Mouse (Mus musculus): ENCODE data around the gene Acrbp.

Acrbp gene

GRCm38 (mm10) chr6:125104223-125104622 is 54.7 kb downstream of the Acrbp start:
- DNase-seq: peak; percentile 90

GRCm38 (mm10) chr6:125107705-125108104 is 58.2 kb downstream of the Acrbp start:
- DNase-seq: no peak

GRCm38 (mm10) chr6:125109371-125109770 is 59.9 kb downstream of the Acrbp start:
- peak; percentile 79 for DNase-seq

GRCm38 (mm10) chr6:125110927-125111326 is 61.4 kb downstream of the Acrbp start:
- peak; percentile 90 for DNase-seq

- no peak for DNase-seq
Measured at GRCm38 (mm10) chr6:125112553-125112952, 63.1 kb downstream of the Acrbp start.

All from heart, adult 11 months (tissue).